Mouse (Mus musculus) G1E (cell line): Measurements from ENCODE around the gene Kansl2.

Source experiments
- CTCF ChIP-seq: IDR thresholded peaks from 2 replicates; pipeline ENCODE4 v1.5.1; 2012; ENCODE audit warnings: low read depth, low read length, inconsistent platforms, mixed read lengths
- GATA1 ChIP-seq: IDR thresholded peaks from 2 replicates; pipeline ENCODE4 v1.6.1; 2012; ENCODE audit warnings: borderline replicate concordance, low read length, inconsistent platforms, mixed read lengths
- GATA2 ChIP-seq: IDR thresholded peaks from 2 replicates; pipeline ENCODE4 v1.6.1; 2012; ENCODE audit warnings: low read depth, low read length, inconsistent platforms, borderline replicate concordance
- TAL1 ChIP-seq: conservative IDR thresholded peaks from 2 replicates; pipeline ENCODE4 v1.6.1; 2012; ENCODE audit warnings: low read depth, low read length, inconsistent platforms, mixed read lengths

GRCm38 (mm10) chr15:98579795-98580464 is 45.9 kb upstream of the Kansl2 start:
- TF ChIP-seq CTCF (no peak), TAL1 (no peak), GATA1 (no peak), GATA2 (no peak)
